In genomic region chr10:58673278-58674061, GRCm38 (mm10) we compare ENCODE assay signal across 8 mouse cellular contexts. TPM values are rescaled to one million over a fixed set of nuclear protein-coding genes. Genes with fewer than 3 reads are reported as not detected.
DNase-seq lines count a peak whose midpoint lies in the region; ATAC-seq and TF ChIP-seq lines count a peak whose summit lies in the region.

No protein-coding gene starts in this region.

- peaks cover 10% of the 10 kb centered on the region; the same call in 1 of the 2 replicates for H3K27me3 ChIP-seq in kidney, embryonic 15.5 days
- H3K27me3 ChIP-seq in limb, embryonic 14.5 days (ENCODE audit: control insufficient read depth, insufficient read depth, low read length) = no peaks in the 10 kb centered on the region
- no peaks in the 10 kb centered on the region for H3K27me3 ChIP-seq in neural tube, embryonic 12.5 days (replicated peaks)
- H3K27me3 ChIP-seq in testis, adult 2 months (ENCODE audit: control insufficient read depth, insufficient read depth, low read length) = no peaks in the 10 kb centered on the region

- 0 out of 2 replicates have a peak overlapping the region, but pooled peaks have one; percentile 10 for H3K4me3 ChIP-seq in kidney, embryonic 15.5 days (replicated peaks)
- no peak overlapping the region for H3K4me3 ChIP-seq in limb, embryonic 14.5 days (replicated peaks; ENCODE audit: low read length)
- H3K4me3 ChIP-seq in neural tube, embryonic 12.5 days = no peak overlapping the region
- H3K4me3 ChIP-seq in testis, adult 2 months (ENCODE audit: control insufficient read depth, low read depth, low read length) = no peak overlapping the region

- no peak overlapping the region for H3K27ac ChIP-seq in kidney, embryonic 15.5 days
- no peak overlapping the region for H3K27ac ChIP-seq in limb, embryonic 14.5 days (replicated peaks; ENCODE audit: low read depth, low read length)
- H3K27ac ChIP-seq in neural tube, embryonic 12.5 days = no peak overlapping the region
- H3K27ac ChIP-seq in testis, adult 2 months (ENCODE audit: control insufficient read depth, insufficient read depth, low read depth, low read length) = no peak overlapping the region

- H3K4me1 ChIP-seq in kidney, embryonic 15.5 days = peaks cover 10% of the 10 kb centered on the region; the same call in 1 of the 2 replicates
- no peaks in the 10 kb centered on the region for H3K4me1 ChIP-seq in limb, embryonic 14.5 days (ENCODE audit: control insufficient read depth, insufficient read depth, low read length)
- H3K4me1 ChIP-seq in neural tube, embryonic 12.5 days = 0 out of 2 replicates have a peak, but pooled peaks cover 3% of the 10 kb centered on the region
- peaks cover 2% of the 10 kb centered on the region for H3K4me1 ChIP-seq in testis, adult 2 months (ENCODE audit: control insufficient read depth, insufficient read depth, low read length)

- ATAC-seq in granulocyte monocyte progenitor cell, adult 5-6 weeks (replicated peaks; ENCODE audit: poor library complexity, severe bottlenecking) = peak; percentile 67
- 0 out of 2 replicates have a peak, but pooled peaks have one; percentile 59 for ATAC-seq in kidney, embryonic 15.5 days (replicated peaks; ENCODE audit: low FRiP score)
- ATAC-seq in limb, embryonic 14.5 days (ENCODE audit: low FRiP score, low read depth) = no peak
- ATAC-seq in neural tube, embryonic 12.5 days (ENCODE audit: low FRiP score, low read depth) = peak; percentile 64

- 33% methylated on average over 15 of the region's 15 CpGs for WGBS in kidney, embryonic 15.5 days
- WGBS in limb, embryonic 14.5 days = 33% methylated on average over 15 of the region's 15 CpGs
- 32% methylated on average over 15 of the region's 15 CpGs for WGBS in neural tube, embryonic 12.5 days

- peak overlapping the region; percentile 12 for H3K4me2 ChIP-seq in kidney, embryonic 15.5 days
- H3K4me2 ChIP-seq in limb, embryonic 14.5 days (replicated peaks; ENCODE audit: low read depth, low read length, severe bottlenecking) = 0 out of 2 replicates have a peak overlapping the region, but pooled peaks have one; percentile 2
- peak overlapping the region; percentile 14; the same call in 1 of the 2 replicates for H3K4me2 ChIP-seq in neural tube, embryonic 12.5 days (replicated peaks)

- TF ChIP-seq POLR2A in limb, embryonic 14.5 days (IDR thresholded peaks at IDR 0.05; ENCODE audit: borderline replicate concordance, extremely low read depth, insufficient read depth, insufficient read length) = no peak
- TF ChIP-seq POLR2A in testis, adult 2 months (IDR thresholded peaks at IDR 0.05; ENCODE audit: control insufficient read depth, low read depth, low read length) = no peak

- TF ChIP-seq CTCF in testis, adult 2 months (IDR thresholded peaks at IDR 0.05; ENCODE audit: control insufficient read depth, insufficient read depth, insufficient replicate concordance, low read depth, low read length) = peak; percentile 48; the same call in 1 of the 2 replicates

- no peaks in the 10 kb centered on the region for H3K9me3 ChIP-seq in kidney, embryonic 15.5 days (replicated peaks)
- no peaks in the 10 kb centered on the region for H3K9me3 ChIP-seq in limb, embryonic 14.5 days (ENCODE audit: control insufficient read depth, low read length)
- no peaks in the 10 kb centered on the region for H3K9me3 ChIP-seq in neural tube, embryonic 12.5 days

- no peaks in the 10 kb centered on the region for H3K36me3 ChIP-seq in kidney, embryonic 15.5 days
- no peaks in the 10 kb centered on the region for H3K36me3 ChIP-seq in limb, embryonic 14.5 days (ENCODE audit: control insufficient read depth, insufficient read depth, low read length)
- H3K36me3 ChIP-seq in neural tube, embryonic 12.5 days = no peaks in the 10 kb centered on the region
- H3K36me3 ChIP-seq in testis, adult 2 months (ENCODE audit: control insufficient read depth, insufficient read depth, low read length) = no peaks in the 10 kb centered on the region

- no peak overlapping the region for H3K9ac ChIP-seq in kidney, embryonic 15.5 days
- no peak overlapping the region for H3K9ac ChIP-seq in limb, embryonic 14.5 days (ENCODE audit: low read depth, low read length, severe bottlenecking)
- H3K9ac ChIP-seq in neural tube, embryonic 12.5 days = no peak overlapping the region

- peak; percentile 52 for DNase-seq in 416B (ENCODE audit: low read depth)
- peak; percentile 88 for DNase-seq in adrenal gland, postnatal 10 days
- DNase-seq in embryo, embryonic 9.5 days (ENCODE audit: extremely low spot score) = peak; percentile 58
- peak; percentile 62 for DNase-seq in limb, embryonic 14.5 days (ENCODE audit: low spot score)

RNA-seq across cellular contexts. Expression of gene Edar, which starts 2.0 kb away (rescaled TPM):
- under 1 TPM; 0.21 to 0.24 TPM for total RNA-seq in adrenal gland, postnatal 10 days (2021)
- total RNA-seq in granulocyte monocyte progenitor cell, adult 5-6 weeks (2014; fragmentation: Nextera tagmentation) = not detected in 2 replicates
- total RNA-seq in granulocyte monocyte progenitor cell, adult 5-6 weeks (2017) = not detected in 2 replicates
- 0.22 and 0.36 TPM in 2 replicates for polyA plus RNA-seq in kidney, embryonic 15.5 days (2015; fragmentation: Nextera tagmentation; extraction: Ambion mirVana)
- polyA plus RNA-seq in limb, embryonic 14.5 days (2012; rRNA removed) = 2.2 and 2.3 TPM in 2 replicates
- polyA plus RNA-seq in limb, embryonic 14.5 days (2014; fragmentation: Nextera tagmentation; extraction: Ambion mirVana) = 2.3 and 2.8 TPM in 2 replicates
- 0.15 TPM in 1 of 2 replicates, not detected in the other for polyA plus RNA-seq in neural tube, embryonic 12.5 days (2016; fragmentation: Nextera tagmentation; extraction: Ambion mirVana)
- 0.44 and 0.94 TPM in 2 replicates for polyA plus RNA-seq in testis, adult 2 months (2012; rRNA removed)

RNA-seq across cellular contexts. Expression of gene Gm17542, which starts 44.5 kb away (rescaled TPM):
- not detected for total RNA-seq in adrenal gland, postnatal 10 days (2021)
- not detected in 2 replicates for total RNA-seq in granulocyte monocyte progenitor cell, adult 5-6 weeks (2014; fragmentation: Nextera tagmentation)
- total RNA-seq in granulocyte monocyte progenitor cell, adult 5-6 weeks (2017) = not detected in 2 replicates
- not detected in 2 replicates for polyA plus RNA-seq in kidney, embryonic 15.5 days (2015; fragmentation: Nextera tagmentation; extraction: Ambion mirVana)
- not detected in 2 replicates for polyA plus RNA-seq in limb, embryonic 14.5 days (2012; rRNA removed)
- not detected in 2 replicates for polyA plus RNA-seq in limb, embryonic 14.5 days (2014; fragmentation: Nextera tagmentation; extraction: Ambion mirVana)
- polyA plus RNA-seq in neural tube, embryonic 12.5 days (2016; fragmentation: Nextera tagmentation; extraction: Ambion mirVana) = not detected in 2 replicates
- polyA plus RNA-seq in testis, adult 2 months (2012; rRNA removed) = not detected in 2 replicates
